Mouse (Mus musculus) liver, embryonic 11.5 days (tissue): ENCODE results near the gene Cldn14. TPM values are rescaled to one million over a fixed set of nuclear protein-coding genes. Genes with fewer than 3 reads are reported as not detected.

Source experiments
- ATAC-seq: fragments of 200-750 bp; cut with Nextera tagmentation; replicated peaks from 2 replicates; pipeline ENCODE4 v1.8.0; 2017; ENCODE audit warnings: moderate number of reproducible peaks, mild to moderate bottlenecking, moderate TSS enrichment, moderate library complexity; ENCODE audit not compliant: low FRiP score
- DNase-seq: peaks from one replicate; pipeline ENCODE4 v3.0.0-alpha.2; 2017; ENCODE audit warnings: low spot score
- H3K27ac ChIP-seq: fragments of 300-500 bp; sonication (generic); 2 replicates; pipeline ENCODE4 v1.5.1; 2014; ENCODE audit warnings: mild to moderate bottlenecking, low read depth, low read length, control low read depth
- H3K27me3 ChIP-seq: fragments of 300-500 bp; sonication (generic); replicated peaks from 2 replicates; pipeline ENCODE4 v1.6.1; 2014; ENCODE audit warnings: low read length, mixed read lengths; ENCODE audit not compliant: control insufficient read depth, insufficient read depth
- H3K36me3 ChIP-seq: fragments of 300-500 bp; sonication (generic); 2 replicates; pipeline ENCODE4 v1.6.1; 2014; ENCODE audit warnings: mild to moderate bottlenecking, low read length, moderate library complexity, mixed read lengths; ENCODE audit not compliant: control insufficient read depth, insufficient read depth
- H3K4me1 ChIP-seq: fragments of 300-500 bp; sonication (generic); replicated peaks from 2 replicates; pipeline ENCODE4 v1.6.1; 2014; ENCODE audit warnings: low read length, mixed read lengths; ENCODE audit not compliant: control insufficient read depth, insufficient read depth
- H3K4me2 ChIP-seq: fragments of 300-500 bp; sonication (generic); 2 replicates; pipeline ENCODE4 v1.6.1; 2014; ENCODE audit warnings: mild to moderate bottlenecking, control low read depth, moderate library complexity
- H3K4me3 ChIP-seq: fragments of 300-500 bp; sonication (generic); 2 replicates; pipeline ENCODE4 v1.5.1; 2014; ENCODE audit warnings: low read depth, low read length, control low read depth
- H3K9ac ChIP-seq: fragments of 300-500 bp; sonication (generic); 2 replicates; pipeline ENCODE4 v1.6.1; 2014; ENCODE audit warnings: low read depth, low read length, control low read depth
- H3K9me3 ChIP-seq: fragments of 300-500 bp; sonication (generic); 2 replicates; pipeline ENCODE4 v1.6.1; 2016; ENCODE audit warnings: low read length, inconsistent platforms, mixed read lengths; ENCODE audit not compliant: control insufficient read depth
- WGBS: fragments of 180-500 bp; shearing (Covaris S2); extraction: QIAGEN DNeasy Blood & Tissue Kit; methylation state at CpG from one replicate; pipeline ENCODE4 v1.1.7; 2014; 5-methylcytosine and 5-hydroxymethylcytosine counted together
- polyA plus RNA-seq: library from polyadenylated mRNA; unstranded; fragments of >200 nt; fragmentation: Nextera tagmentation; extraction: Ambion mirVana; gene quantifications from 2 replicates; pipeline ENCODE4 v1.2.1, GENCODE M21; 2014

The Cldn14 gene
- polyA plus RNA-seq, 1 experiment from 2014 or later, result 0.14 TPM

DNA sequence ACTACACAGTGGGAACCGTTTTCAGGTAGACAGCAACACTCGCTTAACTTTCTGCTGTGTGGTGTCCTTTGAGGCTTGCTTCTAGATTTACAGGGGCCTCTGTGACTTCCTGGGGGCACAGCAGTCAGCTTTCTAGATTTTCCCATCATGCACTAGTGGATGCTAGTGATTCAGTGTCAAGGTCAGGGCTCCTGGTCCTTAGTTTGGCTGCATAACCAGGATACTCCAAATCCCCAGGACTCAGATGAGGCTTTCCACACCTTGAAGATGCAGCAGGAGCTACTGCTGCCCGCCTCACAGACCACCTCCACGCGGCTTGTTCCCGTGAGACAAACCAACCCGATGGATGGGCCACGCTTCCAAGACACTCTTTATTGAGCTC is 90.0 kb downstream of the Cldn14 start:
- Histone ChIP-seq H3K9me3 (no peaks in the 10 kb centered on the region), H3K27ac (no peak overlapping the region), H3K27me3 (no peaks in the 10 kb centered on the region; the same call in 1 of the 2 replicates), H3K4me3 (no peak overlapping the region), H3K36me3 (no peaks in the 10 kb centered on the region), H3K9ac (no peak overlapping the region), H3K4me2 (peak overlapping the region; percentile 33; the same call in 1 of the 2 replicates), H3K4me1 (no peaks in the 10 kb centered on the region)
- 60% methylated on average over 8 of the region's 8 CpGs for WGBS
- DNase-seq (no peak), ATAC-seq (no peak)

DNA sequence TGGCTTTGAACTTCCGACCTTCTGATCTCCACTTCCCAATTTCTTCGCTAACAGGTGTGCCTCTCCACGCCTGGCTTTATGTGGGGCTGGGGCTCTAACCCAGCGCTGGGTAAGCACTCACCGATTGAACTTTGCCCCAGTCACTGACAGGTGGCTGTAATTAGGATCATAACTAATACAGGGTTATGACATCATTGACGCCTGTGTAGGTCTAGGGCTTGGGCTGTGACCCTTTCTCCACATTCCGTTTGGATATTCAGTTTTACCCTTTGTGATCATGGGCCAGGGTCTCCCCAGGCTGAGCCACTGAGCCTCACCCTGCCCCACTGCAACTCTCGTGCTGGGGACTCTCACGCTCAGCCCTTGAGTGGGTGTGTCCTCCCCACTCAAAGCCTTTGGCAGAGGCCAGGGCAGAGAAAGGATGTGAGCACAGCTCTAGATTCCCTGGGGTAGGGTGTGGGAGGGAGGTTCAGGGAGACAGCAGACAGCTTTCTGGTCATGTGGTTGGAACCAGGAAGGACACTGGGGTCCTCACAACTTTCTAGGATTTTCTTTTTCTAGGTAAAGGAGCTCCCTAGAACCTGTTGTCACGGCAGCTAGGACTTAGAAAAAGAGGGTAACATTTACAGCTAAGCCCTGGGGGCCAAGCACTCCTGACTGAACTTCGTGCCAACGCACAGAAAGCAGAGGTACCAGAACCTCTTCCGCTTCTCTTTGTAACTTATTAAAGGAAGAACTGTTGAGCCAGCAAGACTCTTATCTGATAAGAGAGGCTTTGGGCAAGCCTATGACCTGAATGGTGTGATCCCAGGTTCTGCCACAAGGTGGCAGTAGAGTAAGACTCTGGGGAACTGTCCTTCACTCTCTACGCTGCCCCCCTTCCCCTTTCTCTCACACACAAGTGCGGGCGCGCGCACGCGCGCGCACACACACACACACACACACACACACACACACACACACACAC is 90.6 kb downstream of the Cldn14 start:
- Histone ChIP-seq H3K4me1 (no peaks in the 10 kb centered on the region), H3K27ac (no peak overlapping the region), H3K9ac (no peak overlapping the region), H3K4me2 (peak overlapping the region; percentile 33; the same call in 1 of the 2 replicates), H3K27me3 (no peaks in the 10 kb centered on the region; the same call in 1 of the 2 replicates), H3K9me3 (no peaks in the 10 kb centered on the region), H3K36me3 (no peaks in the 10 kb centered on the region), H3K4me3 (no peak overlapping the region)
- DNase-seq, result peak; percentile 77
- 34% methylated on average over 22 of the region's 22 CpGs for WGBS
- ATAC-seq, result peak; percentile 68

GRCm38 (mm10) chr16:93915338-93915849 is 93.2 kb downstream of the Cldn14 start:
- DNase-seq, result no peak
- no peaks in the 10 kb centered on the region for H3K36me3 ChIP-seq
- H3K4me2 ChIP-seq, result no peak overlapping the region
- H3K27me3 ChIP-seq, result no peaks in the 10 kb centered on the region; the same call in 1 of the 2 replicates
- no peak overlapping the region for H3K4me3 ChIP-seq
- no peak overlapping the region for H3K9ac ChIP-seq
- H3K4me1 ChIP-seq, result no peaks in the 10 kb centered on the region
- no peaks in the 10 kb centered on the region for H3K9me3 ChIP-seq
- 41% methylated on average over 7 of the region's 10 CpGs for WGBS
- H3K27ac ChIP-seq, result no peak overlapping the region
- ATAC-seq, result no peak

GRCm38 (mm10) chr16:93913881-93914576 is 94.6 kb downstream of the Cldn14 start:
- ATAC-seq (no peak), DNase-seq (no peak)
- no peaks in the 10 kb centered on the region for H3K27me3 ChIP-seq
- no peak overlapping the region for H3K4me2 ChIP-seq
- no peaks in the 10 kb centered on the region for H3K36me3 ChIP-seq
- WGBS, result 74% methylated on average over 10 of the region's 10 CpGs
- H3K4me3 ChIP-seq, result no peak overlapping the region
- no peak overlapping the region for H3K27ac ChIP-seq
- no peak overlapping the region for H3K9ac ChIP-seq
- no peaks in the 10 kb centered on the region for H3K4me1 ChIP-seq
- no peaks in the 10 kb centered on the region for H3K9me3 ChIP-seq

GRCm38 (mm10) chr16:93912808-93913207 is 95.8 kb downstream of the Cldn14 start:
- ATAC-seq, result no peak
- no peak for DNase-seq
- Histone ChIP-seq H3K36me3 (no peaks in the 10 kb centered on the region), H3K9ac (no peak overlapping the region), H3K27me3 (no peaks in the 10 kb centered on the region), H3K4me2 (no peak overlapping the region), H3K27ac (no peak overlapping the region), H3K9me3 (no peaks in the 10 kb centered on the region), H3K4me3 (no peak overlapping the region), H3K4me1 (no peaks in the 10 kb centered on the region)
- WGBS, result 70% methylated on average over 3 of the region's 3 CpGs

GRCm38 (mm10) chr16:93912158-93912557 is 96.5 kb downstream of the Cldn14 start:
- H3K4me2 ChIP-seq, result no peak overlapping the region
- H3K27ac ChIP-seq, result no peak overlapping the region
- DNase-seq, result no peak
- H3K9ac ChIP-seq, result no peak overlapping the region
- no peaks in the 10 kb centered on the region for H3K9me3 ChIP-seq
- ATAC-seq, result no peak
- H3K27me3 ChIP-seq, result no peaks in the 10 kb centered on the region
- no peak overlapping the region for H3K4me3 ChIP-seq
- H3K36me3 ChIP-seq, result no peaks in the 10 kb centered on the region
- no peaks in the 10 kb centered on the region for H3K4me1 ChIP-seq
- 68% methylated on average over 5 of the region's 5 CpGs for WGBS

- no peak overlapping the region for H3K4me2 ChIP-seq
- ATAC-seq (peak; percentile 49; the same call in 1 of the 2 replicates), DNase-seq (no peak)
- H3K9ac ChIP-seq, result no peak overlapping the region
- H3K27me3 ChIP-seq, result no peaks in the 10 kb centered on the region
- no peaks in the 10 kb centered on the region for H3K4me1 ChIP-seq
- no peaks in the 10 kb centered on the region for H3K36me3 ChIP-seq
- no peak overlapping the region for H3K27ac ChIP-seq
- WGBS, result 61% methylated on average over 28 of the region's 28 CpGs
- H3K9me3 ChIP-seq, result no peaks in the 10 kb centered on the region
- no peak overlapping the region for H3K4me3 ChIP-seq
These were observed 97.6 kb downstream of the Cldn14 start for GRCm38 (mm10) chr16:93910735-93911665.

GRCm38 (mm10) chr16:93909936-93910335 is 98.7 kb downstream of the Cldn14 start:
- H3K9ac ChIP-seq, result no peak overlapping the region
- ATAC-seq (no peak), DNase-seq (no peak)
- WGBS, result 82% methylated on average over 3 of the region's 3 CpGs
- H3K27ac ChIP-seq, result no peak overlapping the region
- H3K4me2 ChIP-seq, result no peak overlapping the region
- H3K27me3 ChIP-seq, result no peaks in the 10 kb centered on the region
- H3K4me1 ChIP-seq, result no peaks in the 10 kb centered on the region
- no peak overlapping the region for H3K4me3 ChIP-seq
- no peaks in the 10 kb centered on the region for H3K36me3 ChIP-seq
- H3K9me3 ChIP-seq, result no peaks in the 10 kb centered on the region
